Mouse (Mus musculus) layer of hippocampus, adult 2 months (tissue): Measurements from ENCODE around the gene Mphosph6. TPM values are rescaled to one million over a fixed set of nuclear protein-coding genes. Genes with fewer than 3 reads are reported as not detected.

Experiments used
- DNase-seq, 2 experiments: peaks; one replicate each; pipeline ENCODE4 v3.0.0; 2022; ENCODE audit warnings: low spot score in 2 of 2
- H3K27ac ChIP-seq: fragments of 200-600 bp; 2 replicates; pipeline ENCODE4 v1.8.1; 2022
- H3K4me3 ChIP-seq: fragments of 200-600 bp; 2 replicates; pipeline ENCODE4 v1.8.1; 2022; ENCODE audit warnings: mild to moderate bottlenecking
- CTCF ChIP-seq: fragments of 200-600 bp; conservative IDR thresholded peaks from 2 replicates; pipeline ENCODE4 v1.8.1; 2022; ENCODE audit warnings: antibody characterized with exemption, mild to moderate bottlenecking, moderate library complexity
- total RNA-seq, 2 experiments: library from RNA; stranded (reverse); gene quantifications; 2 replicates each; pipeline ENCODE4 v1.2.3; 2021

Gene Mphosph6
- total RNA-seq, 2 experiments from 2014 or later: 21.1 to 24.8 TPM

DNA sequence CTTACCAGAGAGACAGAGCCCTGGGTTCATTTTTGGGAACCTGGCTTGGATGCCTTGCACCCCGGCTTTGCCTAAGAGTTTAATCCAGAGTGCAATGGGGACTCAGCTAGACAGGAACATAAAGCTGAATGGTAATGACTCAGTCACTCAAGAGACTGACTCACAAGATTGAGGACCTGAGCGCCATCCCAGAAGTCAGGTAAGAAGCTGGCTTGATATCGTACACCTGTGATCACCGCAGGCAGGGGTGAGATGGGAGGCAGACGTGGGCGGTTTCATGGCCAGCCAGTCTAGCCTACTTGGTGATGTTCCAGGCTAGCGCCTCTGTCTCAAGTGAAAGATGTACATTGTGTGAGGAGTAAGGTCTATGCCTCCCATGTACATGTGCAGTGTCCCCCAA is 18.7 kb downstream of the Mphosph6 start:
- Histone ChIP-seq H3K4me3 (no peak overlapping the region), H3K27ac (no peak overlapping the region)
- no peak for DNase-seq
- TF ChIP-seq CTCF: no peak

DNA sequence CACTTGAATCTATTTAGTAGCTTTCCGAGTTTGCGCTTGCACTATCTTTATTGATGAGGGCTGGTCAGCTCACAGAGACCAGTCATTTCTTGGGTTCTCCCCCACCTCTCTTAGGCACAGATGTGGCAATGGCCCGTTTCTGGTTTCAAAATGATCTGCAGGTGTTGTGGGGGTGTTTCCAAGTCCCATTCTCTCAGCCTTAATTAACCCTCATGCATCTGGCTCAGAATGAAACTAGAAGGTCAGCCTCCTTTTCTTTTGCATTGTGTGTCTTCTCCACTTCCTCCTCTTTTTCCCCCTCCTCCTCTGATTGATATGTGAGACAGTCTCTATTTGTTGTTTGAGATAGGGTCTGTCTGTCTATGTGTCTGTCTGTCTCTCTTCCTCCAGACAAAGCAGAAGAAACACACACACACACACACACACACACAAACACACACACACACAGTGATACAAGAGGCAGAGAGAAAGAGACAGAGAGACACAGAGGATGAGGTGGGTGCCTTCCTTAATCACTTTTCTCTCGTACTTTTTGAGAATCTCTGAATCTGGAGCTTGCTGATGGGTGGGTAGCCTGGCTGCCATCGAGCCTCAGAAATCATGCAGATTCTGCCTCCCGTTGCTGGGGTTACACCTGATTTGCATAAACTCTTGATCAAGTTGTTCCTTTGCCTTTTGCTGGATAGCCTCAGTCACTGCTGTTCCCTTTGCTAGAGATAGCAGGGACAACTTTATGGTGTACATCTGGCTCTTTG is 20.2 kb downstream of the Mphosph6 start:
- no peak overlapping the region for H3K27ac ChIP-seq
- no peak for DNase-seq
- no peak for TF ChIP-seq CTCF
- H3K4me3 ChIP-seq: no peak overlapping the region

DNA sequence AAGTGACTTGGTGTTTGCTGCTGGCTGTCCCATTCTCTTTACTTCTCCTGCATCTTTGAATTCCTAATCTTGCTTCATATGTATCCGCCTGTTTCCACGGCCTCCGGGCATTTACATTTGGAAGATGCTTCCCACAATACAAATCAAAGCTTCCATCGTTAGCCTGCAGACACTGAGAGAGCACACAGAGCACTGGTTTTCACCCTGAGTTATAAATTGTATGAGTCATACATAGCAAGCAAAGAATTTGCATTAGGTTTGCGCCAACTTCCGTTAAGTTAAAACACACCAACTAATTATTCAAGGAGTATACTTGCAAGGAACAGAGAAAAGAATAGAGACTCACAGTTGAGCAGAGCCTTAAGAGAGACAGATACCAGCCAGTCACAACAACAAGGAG is 22.4 kb downstream of the Mphosph6 start:
- H3K4me3 ChIP-seq: no peak overlapping the region
- TF ChIP-seq CTCF: no peak
- DNase-seq: no peak
- peak overlapping the region; percentile 36; the same call in 1 of the 2 replicates for H3K27ac ChIP-seq

DNA sequence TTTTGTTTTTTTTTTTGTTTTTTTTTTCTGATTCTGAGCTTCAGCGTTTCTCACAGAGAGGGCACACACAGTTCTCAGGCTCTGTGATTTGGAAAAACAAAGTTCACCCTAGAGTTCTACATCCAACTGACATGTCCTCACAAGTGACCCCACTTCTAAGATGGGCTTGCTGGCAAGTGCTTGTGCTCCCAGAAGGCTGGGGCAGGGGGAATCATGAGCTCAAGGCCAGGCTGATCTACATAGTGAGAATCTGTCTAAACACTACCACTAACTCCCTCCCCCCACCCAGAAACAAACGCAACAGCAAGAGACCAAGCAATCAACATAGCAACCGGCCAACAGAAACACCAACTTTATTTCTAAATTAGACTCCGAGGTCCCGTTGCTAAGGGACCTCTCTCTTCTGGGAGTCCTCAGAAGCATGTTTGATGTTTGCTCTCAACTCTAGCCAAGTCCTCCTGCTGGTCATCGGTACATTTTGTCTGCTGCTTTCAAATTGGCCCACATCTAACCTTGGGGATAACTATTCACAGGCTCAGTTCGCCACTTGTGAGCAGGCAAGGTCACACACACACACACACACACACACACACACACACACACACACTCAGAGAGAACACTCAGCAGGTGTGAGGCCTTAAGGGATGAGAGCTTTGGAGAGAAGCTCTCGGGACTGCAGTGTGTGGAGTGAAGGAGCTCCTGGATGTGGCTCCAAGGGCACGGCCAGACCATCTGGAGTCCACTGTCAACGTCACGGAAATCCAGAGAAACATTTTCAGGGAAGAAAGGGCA is 23.0 kb downstream of the Mphosph6 start:
- TF ChIP-seq CTCF: no peak
- H3K4me3 ChIP-seq: no peak overlapping the region
- H3K27ac ChIP-seq: peak overlapping the region; percentile 36; the same call in 1 of the 2 replicates
- DNase-seq: no peak

DNA sequence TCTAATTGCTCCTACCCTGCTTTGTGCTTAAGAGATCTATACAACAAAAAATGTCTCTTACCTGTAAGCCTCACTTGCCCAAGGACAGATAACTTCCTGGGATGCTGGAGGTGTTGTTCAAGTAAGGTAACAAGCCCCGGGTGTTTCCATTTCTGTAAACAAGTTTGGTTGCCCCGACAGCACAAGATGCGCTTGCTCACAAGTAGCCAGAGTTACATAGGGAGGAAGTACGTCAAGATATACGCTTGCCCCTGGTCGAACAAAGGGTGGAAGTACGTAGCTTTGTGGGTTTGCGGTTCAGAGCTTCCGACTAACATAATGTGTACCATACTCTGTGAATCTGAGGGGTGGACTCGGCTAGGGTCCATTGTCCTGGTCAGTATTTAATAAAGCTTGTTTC is 25.7 kb downstream of the Mphosph6 start:
- Histone ChIP-seq H3K27ac (no peak overlapping the region), H3K4me3 (no peak overlapping the region)
- TF ChIP-seq CTCF: no peak
- no peak for DNase-seq

DNA sequence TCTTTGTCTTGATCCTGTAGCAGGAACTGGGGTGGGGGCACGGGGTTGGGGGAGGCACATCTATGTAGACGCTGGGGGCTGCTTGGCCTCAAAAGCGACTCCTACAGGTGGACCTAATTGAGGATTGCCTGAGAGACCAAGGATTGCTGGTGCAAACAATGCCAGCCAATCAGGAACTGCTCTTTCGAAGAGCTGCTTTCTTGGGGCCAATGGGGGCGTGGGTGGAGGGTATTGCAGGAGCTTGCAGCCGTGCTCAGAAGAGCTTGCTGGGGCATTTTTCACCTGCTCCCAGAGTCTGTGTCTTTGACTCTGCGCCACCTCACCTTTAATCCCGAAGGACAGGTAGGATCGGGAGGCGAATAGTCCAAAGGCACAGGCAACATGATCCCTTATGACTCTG is 26.1 kb downstream of the Mphosph6 start:
- H3K4me3 ChIP-seq: no peak overlapping the region
- H3K27ac ChIP-seq: no peak overlapping the region
- no peak for TF ChIP-seq CTCF
- DNase-seq: no peak

DNA sequence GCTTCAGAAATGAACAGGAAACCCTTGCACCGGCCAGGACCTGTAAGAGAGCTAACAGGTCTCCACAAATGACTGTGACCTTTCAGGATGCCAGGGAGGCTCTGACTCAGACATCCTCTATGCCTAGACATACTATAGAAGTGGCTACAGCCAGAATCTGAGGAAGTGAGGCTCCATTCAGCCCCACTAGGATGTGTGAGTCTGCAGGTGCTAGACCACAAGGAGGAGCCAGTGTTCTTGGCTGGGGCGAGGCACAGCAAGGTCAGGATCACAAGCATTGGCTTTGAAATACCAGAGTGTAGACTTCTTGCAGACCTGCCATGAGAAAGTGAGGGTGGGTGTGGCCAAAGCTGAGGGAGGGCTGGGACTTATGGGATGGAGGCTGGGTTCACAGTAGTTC is 29.1 kb downstream of the Mphosph6 start:
- no peak for DNase-seq
- Histone ChIP-seq H3K27ac (no peak overlapping the region), H3K4me3 (no peak overlapping the region)
- no peak for TF ChIP-seq CTCF

DNA sequence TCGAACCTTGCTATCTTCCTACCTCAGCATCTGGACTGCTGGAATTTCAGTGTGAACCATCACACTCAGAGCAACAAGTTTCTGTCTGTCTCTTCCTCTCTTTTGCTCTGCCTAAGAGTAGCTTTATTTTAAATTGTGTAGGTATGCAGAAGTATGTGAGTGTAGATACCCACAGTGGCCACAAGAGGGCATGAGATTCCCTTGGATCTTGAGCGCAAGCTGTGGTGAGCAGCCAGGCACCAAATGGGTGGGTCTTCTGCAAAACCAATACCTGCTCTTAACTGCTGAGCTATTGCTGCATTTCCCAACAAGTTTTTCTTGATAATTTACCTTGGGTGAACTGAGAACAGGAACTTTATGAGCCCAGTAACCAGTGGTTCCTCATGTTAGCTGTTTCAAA is 29.6 kb downstream of the Mphosph6 start:
- Histone ChIP-seq H3K27ac (no peak overlapping the region), H3K4me3 (no peak overlapping the region)
- peak; percentile 81 for TF ChIP-seq CTCF
- no peak for DNase-seq

DNA sequence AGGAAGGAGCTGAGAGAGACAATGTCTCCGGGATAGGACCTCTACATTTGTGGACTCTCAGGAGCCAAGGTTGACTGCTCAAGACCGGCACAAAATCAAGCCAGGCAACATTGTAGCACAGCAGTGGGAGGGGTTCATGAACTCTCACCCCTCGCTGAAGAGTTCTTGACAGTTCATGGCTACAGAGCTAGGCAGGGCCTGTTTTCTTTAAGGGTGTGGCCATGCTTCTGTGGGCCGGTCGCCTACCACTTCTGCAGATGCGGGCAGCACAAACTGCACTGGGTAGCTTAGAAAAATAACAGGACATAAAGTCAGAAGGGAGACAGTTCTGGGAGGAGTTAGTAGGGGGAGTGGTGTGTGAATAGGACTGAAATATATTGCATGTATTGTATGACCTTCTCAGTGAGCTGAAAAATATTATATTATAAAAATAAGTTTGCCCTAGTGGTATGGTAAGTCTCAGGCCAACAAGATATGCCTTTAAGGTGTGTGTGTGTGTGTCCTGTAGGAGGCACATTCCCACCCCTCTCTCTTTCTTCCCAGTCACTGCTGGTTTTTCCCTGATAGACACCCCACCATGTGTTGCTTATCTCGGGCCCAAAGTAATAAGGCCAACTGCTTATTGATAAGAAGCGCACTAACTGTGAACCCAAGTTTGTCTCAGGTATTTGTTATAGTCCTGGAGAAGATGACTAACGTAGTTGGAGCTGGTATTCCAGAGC is 30.5 kb downstream of the Mphosph6 start:
- H3K27ac ChIP-seq: no peak overlapping the region
- no peak for TF ChIP-seq CTCF

DNA sequence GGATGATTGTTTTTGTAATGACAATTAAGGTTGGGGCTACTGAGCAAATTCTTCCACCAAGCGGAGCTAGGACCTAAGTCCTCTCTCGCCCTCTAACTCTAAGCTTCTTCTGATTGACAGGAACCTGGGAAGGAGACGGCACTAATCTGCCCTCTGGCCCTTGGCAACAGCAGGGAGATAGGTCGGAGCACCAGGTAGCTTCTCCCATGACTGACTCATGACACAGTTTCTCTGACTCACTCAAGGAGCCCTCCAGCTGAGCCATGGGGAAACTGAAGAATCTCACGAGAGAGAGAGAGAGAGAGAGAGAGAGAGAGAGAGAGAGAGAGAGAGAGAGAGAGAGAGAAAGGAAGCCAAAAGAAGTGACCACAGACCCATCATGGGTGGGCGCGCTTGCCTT is 32.8 kb downstream of the Mphosph6 start:
- no peak for DNase-seq
- no peak overlapping the region for H3K27ac ChIP-seq
- no peak overlapping the region for H3K4me3 ChIP-seq
- TF ChIP-seq CTCF: no peak

More for the DNA sequence above, 30.5 kb downstream of the Mphosph6 start:
- no peak overlapping the region for H3K4me3 ChIP-seq
- DNase-seq: no peak

DNA sequence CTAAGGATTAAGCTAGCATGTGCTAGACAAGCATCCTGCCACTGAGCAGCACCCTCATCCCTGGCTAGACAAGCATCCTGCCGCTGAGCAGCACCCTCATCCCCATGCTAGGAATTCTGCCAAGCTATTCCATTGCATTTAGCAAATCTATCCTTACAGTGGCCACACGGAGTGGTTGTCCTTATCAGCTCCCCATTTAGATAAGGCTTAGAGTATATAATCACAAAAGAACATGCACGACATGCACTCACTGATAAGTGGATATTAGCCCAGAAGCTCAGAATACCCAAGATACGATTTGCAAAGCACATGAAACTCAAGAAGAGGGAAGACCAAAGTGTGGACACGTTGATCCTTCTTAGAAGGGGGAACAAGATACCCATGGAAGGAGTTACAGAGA is 35.8 kb downstream of the Mphosph6 start:
- TF ChIP-seq CTCF: no peak
- Histone ChIP-seq H3K27ac (no peak overlapping the region), H3K4me3 (no peak overlapping the region)
- no peak for DNase-seq

DNA sequence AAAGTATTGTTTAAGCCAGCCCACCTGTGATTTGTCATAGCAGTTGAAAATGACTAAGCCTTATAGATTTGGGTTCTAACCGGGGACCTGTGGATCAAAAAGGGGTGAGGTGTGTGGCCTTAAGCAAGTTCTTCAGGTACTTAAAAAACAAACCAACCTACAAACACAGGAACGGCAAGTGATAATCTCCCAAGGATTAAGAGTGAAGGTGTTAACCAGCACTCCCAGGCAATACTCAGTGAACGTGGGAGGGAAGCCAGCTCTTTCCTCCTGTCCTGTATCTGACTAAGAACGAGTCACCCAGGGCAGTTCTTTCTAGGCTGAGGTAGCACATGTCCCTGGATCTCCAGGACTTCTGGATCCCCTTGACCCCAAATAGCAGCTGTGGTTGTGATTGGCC is 37.1 kb downstream of the Mphosph6 start:
- no peak for TF ChIP-seq CTCF
- no peak overlapping the region for H3K4me3 ChIP-seq
- H3K27ac ChIP-seq: no peak overlapping the region
- DNase-seq: no peak

DNA sequence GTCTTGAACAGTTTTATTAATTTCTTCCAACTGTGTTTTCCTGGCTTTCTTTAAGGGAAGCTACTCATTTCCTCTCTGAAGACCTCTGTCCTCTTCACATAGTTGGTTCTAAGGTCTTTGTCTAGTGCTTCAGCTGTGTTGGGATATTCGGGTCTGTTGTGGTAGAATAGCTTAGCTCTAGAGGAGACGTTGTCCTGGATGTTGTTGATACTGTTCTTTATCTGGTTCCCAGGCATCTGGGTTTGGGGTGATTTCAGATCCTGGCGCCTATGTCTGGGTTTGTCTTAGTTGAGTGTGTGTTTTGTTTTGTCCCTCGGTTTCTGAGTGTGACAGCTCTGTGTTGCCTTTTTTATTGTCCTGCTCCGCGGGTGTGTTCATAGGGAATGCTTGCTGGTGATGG is 39.0 kb downstream of the Mphosph6 start:
- no peak for TF ChIP-seq CTCF

More for the DNA sequence above, 39.0 kb downstream of the Mphosph6 start:
- no peak for DNase-seq
- Histone ChIP-seq H3K4me3 (no peak overlapping the region), H3K27ac (no peak overlapping the region)
